Mouse (Mus musculus): ENCODE results near the gene Tnni3k. TPM values are rescaled to one million over a fixed set of nuclear protein-coding genes. Genes with fewer than 3 reads are reported as not detected.
"Not testable (repeated sequence)": the region's sequence is repeated elsewhere in the genome, so short reads cannot be mapped to it uniquely, and the experiment has no call there.

Gene Tnni3k
- polyA plus RNA-seq, 1 experiment from 2014 or later = 0.05 TPM

DNA sequence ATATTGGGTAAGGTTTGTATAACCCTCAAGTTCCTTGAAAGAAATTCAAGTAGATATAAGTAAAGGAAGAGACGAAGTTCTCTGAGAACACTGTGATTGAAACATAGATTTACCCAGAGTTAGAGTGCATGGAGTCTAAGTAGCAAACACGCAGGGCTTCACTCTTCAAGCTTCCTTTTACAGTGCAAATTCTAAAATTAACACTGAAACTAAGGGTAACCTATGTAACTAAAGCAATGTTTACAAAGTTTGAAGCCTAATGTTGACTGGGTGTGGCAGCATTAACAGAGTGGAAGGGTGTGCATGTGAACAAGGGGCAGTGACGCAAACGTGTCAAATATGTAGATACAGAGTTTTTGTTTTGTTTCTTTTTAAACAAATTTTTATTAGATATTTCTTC lies 186.4 kb downstream of the Tnni3k start:
- 90% methylated on average over 4 of the region's 4 CpGs for WGBS
- Histone ChIP-seq H3K27me3 (no peaks in the 10 kb centered on the region), H3K36me3 (no peaks in the 10 kb centered on the region), H3K9ac (no peak overlapping the region), H3K9me3 (no peaks in the 10 kb centered on the region), H3K4me2 (no peak overlapping the region), H3K4me3 (no peak overlapping the region), H3K27ac (replicated peaks) (no peak overlapping the region), H3K4me1 (replicated peaks) (no peaks in the 10 kb centered on the region)
- no peak for ATAC-seq (ENCODE audit: low FRiP score, low read depth)

DNA sequence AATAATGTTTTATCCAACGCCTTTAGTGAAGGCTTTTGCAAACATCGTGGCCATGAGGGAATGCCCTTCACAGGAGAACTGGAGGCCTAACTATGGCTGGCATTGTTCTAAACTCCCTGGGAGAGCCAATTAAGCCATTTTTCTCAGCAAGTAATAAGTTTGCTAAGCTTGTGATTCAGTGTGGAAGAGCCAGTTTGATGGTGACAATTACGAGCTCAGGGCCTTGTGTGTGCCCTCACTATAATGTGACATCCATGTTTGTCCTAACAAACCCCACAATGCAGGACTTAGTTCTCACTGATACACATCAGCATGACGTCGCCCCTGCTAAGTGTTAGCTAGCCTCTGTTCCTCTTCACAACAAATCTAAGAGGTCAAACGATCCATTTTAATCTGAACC lies 193.3 kb downstream of the Tnni3k start:
- Histone ChIP-seq H3K36me3 (no peaks in the 10 kb centered on the region), H3K27me3 (no peaks in the 10 kb centered on the region), H3K9me3 (no peaks in the 10 kb centered on the region), H3K4me1 (replicated peaks) (no peaks in the 10 kb centered on the region), H3K9ac (no peak overlapping the region), H3K27ac (replicated peaks) (no peak overlapping the region), H3K4me3 (no peak overlapping the region), H3K4me2 (no peak overlapping the region)
- no peak for ATAC-seq (ENCODE audit: low FRiP score, low read depth)
- WGBS = 77% methylated on average over 6 of the region's 6 CpGs

DNA sequence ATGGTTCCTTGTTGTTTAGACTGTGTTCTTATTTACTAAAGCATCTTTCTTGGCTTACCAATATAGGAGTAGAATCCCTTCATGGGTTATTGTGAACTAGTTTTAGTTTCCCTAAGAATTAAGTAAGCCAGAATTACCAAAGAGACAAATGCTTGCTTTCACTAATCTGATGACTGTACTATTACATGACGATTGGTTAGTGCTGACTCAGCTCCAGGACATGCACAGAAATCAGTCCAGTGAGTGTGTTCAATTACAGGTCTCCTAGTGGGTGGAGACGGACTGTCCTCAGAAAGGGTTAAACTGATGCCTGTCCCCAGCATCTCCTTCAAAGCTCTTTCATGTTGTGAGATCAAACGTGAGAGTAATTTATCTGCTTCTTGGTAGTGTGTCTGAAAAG lies 195.5 kb downstream of the Tnni3k start:
- no peak for ATAC-seq (ENCODE audit: low FRiP score, low read depth)
- 63% methylated on average over 3 of the region's 3 CpGs for WGBS
- no peaks in the 10 kb centered on the region for H3K27me3 ChIP-seq
- no peak overlapping the region for H3K27ac ChIP-seq (replicated peaks)
- no peaks in the 10 kb centered on the region for H3K9me3 ChIP-seq
- no peak overlapping the region for H3K4me3 ChIP-seq
- no peaks in the 10 kb centered on the region for H3K36me3 ChIP-seq
- H3K4me1 ChIP-seq (replicated peaks) = no peaks in the 10 kb centered on the region
- no peak overlapping the region for H3K4me2 ChIP-seq
- no peak overlapping the region for H3K9ac ChIP-seq

DNA sequence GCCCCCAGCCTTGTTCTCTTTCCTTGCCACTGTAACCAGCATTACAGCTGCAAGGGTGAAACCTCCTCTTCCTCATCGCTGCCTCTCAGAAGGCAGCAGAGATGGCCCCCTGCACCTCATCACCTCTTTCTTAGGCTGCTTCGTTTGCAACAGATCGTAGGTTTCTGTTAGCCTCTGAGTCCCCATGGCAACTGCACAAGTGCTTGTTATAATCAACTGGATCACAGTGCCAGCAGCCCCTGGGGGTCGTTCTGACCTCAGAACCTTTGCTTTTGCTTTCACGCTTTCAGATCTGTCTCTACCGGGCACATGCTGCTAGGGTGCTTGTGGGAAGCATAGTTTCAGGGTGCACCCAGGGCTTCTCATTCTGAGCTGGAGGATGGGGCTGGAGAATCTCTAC lies 201.9 kb downstream of the Tnni3k start:
- no peaks in the 10 kb centered on the region for H3K9me3 ChIP-seq
- peaks cover 9% of the 10 kb centered on the region for H3K4me1 ChIP-seq (replicated peaks)
- 17% methylated on average over 6 of the region's 6 CpGs for WGBS
- no peaks in the 10 kb centered on the region for H3K27me3 ChIP-seq
- no peaks in the 10 kb centered on the region for H3K36me3 ChIP-seq
- no peak overlapping the region for H3K4me2 ChIP-seq
- H3K4me3 ChIP-seq = no peak overlapping the region
- H3K27ac ChIP-seq (replicated peaks) = no peak overlapping the region
- H3K9ac ChIP-seq = no peak overlapping the region
- ATAC-seq (ENCODE audit: low FRiP score, low read depth) = no peak; the same call in 1 of the 2 replicates

DNA sequence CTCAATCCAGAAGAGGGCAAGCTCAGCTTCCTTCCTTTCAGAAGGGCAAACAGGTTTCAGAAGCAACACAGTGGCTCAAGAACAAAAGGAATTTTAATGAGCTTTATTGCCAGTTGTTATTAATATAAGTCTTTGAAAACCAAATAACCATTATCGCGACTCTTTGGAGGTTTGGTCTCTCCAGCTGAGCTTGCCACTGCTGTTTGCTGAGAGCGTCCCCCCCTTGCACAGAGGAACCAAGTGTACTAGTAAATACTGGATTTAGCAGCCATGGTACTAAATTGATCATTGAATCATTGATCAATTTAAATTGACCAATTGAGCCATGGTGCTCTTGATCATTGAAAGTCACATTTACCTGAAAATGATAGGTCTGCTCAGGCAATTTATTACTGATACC lies 202.9 kb downstream of the Tnni3k start:
- Histone ChIP-seq H3K4me1 (replicated peaks) (peaks cover 9% of the 10 kb centered on the region), H3K9ac (no peak overlapping the region), H3K27ac (replicated peaks) (no peak overlapping the region), H3K4me2 (no peak overlapping the region), H3K4me3 (no peak overlapping the region), H3K27me3 (no peaks in the 10 kb centered on the region), H3K9me3 (no peaks in the 10 kb centered on the region), H3K36me3 (no peaks in the 10 kb centered on the region)
- WGBS = 56% methylated on average over 3 of the region's 3 CpGs
- ATAC-seq (ENCODE audit: low FRiP score, low read depth) = no peak

DNA sequence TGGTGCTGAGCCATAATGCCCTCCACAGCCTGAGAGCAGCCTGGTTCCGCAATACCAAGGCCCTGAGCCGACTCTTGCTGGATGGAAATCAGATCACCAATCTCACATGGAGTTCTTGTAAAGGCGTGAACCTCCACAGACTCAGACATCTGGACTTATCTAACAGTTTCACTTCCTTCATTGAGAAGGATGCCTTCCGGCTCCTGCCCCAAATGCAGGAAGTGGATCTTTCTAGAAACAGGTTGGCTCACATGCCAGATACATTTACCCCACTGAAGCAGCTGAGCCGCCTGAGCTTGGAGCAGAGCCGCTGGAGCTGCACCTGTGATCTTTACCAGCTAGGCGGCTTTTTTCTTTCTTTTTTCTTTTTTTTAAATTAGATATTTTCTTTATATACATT lies 213.0 kb downstream of the Tnni3k start:
- no peaks in the 10 kb centered on the region for H3K9me3 ChIP-seq
- no peak overlapping the region for H3K4me2 ChIP-seq
- no peak for ATAC-seq (ENCODE audit: low FRiP score, low read depth)
- no peaks in the 10 kb centered on the region for H3K27me3 ChIP-seq
- peaks cover 7% of the 10 kb centered on the region; the same call in 1 of the 2 replicates for H3K4me1 ChIP-seq (replicated peaks)
- no peak overlapping the region for H3K4me3 ChIP-seq
- H3K9ac ChIP-seq = no peak overlapping the region
- H3K36me3 ChIP-seq = no peaks in the 10 kb centered on the region
- H3K27ac ChIP-seq (replicated peaks) = no peak overlapping the region
- 95% methylated on average over 7 of the region's 7 CpGs for WGBS

DNA sequence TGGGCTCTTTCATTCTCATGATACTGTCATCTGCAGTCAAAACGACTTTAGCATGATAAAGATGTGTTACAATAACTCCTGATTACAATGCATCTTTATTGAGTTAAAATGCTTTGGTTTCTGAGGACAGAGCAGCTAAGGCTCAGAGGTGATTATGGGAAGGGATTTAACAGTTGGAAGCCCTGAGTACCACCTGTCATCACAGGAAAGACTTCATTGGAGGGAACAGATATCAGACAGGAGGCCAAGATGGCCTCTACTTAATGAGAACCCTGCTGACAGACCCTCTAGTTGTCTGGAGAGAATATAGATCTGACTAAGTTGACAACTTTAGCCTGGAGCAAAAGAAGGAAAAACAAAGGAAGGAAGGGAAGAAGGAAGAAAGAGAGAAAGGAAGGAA lies 214.1 kb downstream of the Tnni3k start:
- Histone ChIP-seq H3K27me3 (no peaks in the 10 kb centered on the region), H3K9me3 (no peaks in the 10 kb centered on the region), H3K36me3 (no peaks in the 10 kb centered on the region), H3K27ac (replicated peaks) (no peak overlapping the region), H3K9ac (no peak overlapping the region), H3K4me3 (no peak overlapping the region), H3K4me1 (replicated peaks) (peaks cover 7% of the 10 kb centered on the region; the same call in 1 of the 2 replicates), H3K4me2 (no peak overlapping the region)
- WGBS = 20% methylated on average over 1 of the region's 1 CpGs
- ATAC-seq (ENCODE audit: low FRiP score, low read depth) = no peak

DNA sequence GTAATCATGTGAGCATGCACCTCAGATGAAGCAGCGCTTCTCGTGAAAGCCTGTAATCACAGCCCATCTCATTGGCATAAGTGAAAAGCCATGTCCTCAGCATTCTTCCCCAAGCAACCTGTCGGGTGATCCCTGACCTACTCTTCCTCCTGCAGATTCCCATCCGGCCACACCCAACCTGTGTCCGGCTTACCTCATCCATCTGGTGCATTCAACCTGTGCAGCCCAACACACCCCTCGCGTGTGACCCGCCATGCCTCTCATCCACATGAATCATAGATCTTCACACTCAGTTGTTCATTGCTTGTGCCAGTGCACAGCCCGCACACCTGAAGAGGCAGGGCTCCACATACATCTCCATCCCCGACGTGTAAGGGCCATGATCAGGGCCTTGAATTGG lies 217.3 kb downstream of the Tnni3k start:
- H3K9me3 ChIP-seq = no peaks in the 10 kb centered on the region
- WGBS = 94% methylated on average over 11 of the region's 11 CpGs
- no peak overlapping the region for H3K4me2 ChIP-seq
- H3K4me3 ChIP-seq = no peak overlapping the region
- no peaks in the 10 kb centered on the region for H3K36me3 ChIP-seq
- no peak overlapping the region for H3K27ac ChIP-seq (replicated peaks)
- no peak for ATAC-seq (ENCODE audit: low FRiP score, low read depth)
- H3K27me3 ChIP-seq = no peaks in the 10 kb centered on the region
- H3K9ac ChIP-seq = no peak overlapping the region
- H3K4me1 ChIP-seq (replicated peaks) = peaks cover 10% of the 10 kb centered on the region; the same call in 1 of the 2 replicates

DNA sequence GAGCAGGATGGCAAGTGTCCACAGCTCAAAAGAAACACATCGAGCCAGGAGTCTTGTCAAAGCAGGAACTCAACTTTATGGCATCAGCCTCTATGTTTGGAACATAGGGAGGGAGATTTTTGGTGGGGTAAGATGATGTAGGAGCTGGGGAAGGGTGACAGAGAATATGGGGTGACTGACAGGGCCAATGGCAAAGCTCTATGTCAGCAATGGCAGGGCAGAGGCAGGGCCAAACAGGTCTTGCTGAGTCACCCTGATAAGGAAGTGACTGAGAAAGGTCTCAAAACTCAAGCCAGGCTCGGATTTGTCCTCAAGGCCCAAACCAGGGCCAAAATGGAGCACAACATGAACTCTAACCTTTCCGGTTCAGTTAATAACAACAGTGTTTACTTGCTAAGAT lies 219.1 kb downstream of the Tnni3k start:
- Histone ChIP-seq H3K9me3 (no peaks in the 10 kb centered on the region), H3K4me1 (replicated peaks) (peaks cover 10% of the 10 kb centered on the region; the same call in 1 of the 2 replicates), H3K9ac (no peak overlapping the region), H3K36me3 (no peaks in the 10 kb centered on the region), H3K4me3 (no peak overlapping the region), H3K27ac (replicated peaks) (no peak overlapping the region), H3K4me2 (no peak overlapping the region), H3K27me3 (no peaks in the 10 kb centered on the region)
- no peak for ATAC-seq (ENCODE audit: low FRiP score, low read depth)
- 83% methylated on average over 3 of the region's 3 CpGs for WGBS

DNA sequence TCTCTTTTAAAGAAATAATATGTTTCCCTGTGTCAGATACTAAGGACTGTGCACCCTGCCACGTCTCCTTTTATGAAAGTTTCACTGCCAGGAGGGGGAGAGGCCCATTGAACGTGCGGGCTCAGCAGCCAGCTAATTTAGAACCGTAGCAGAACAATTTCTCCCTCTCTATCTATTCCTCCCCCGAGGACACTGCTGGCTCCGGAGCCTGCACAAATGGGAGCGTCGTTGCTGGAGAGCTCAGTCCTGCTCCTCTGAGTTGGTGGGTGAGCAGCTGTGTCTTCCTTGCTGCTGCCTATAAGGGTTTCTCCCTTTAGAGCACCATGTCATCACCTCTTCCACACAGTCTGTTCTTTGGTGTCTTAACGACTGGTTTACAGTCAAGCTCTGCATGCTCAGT lies 220.8 kb downstream of the Tnni3k start:
- peak; percentile 63; the same call in 1 of the 2 replicates for ATAC-seq (ENCODE audit: low FRiP score, low read depth)
- H3K4me2 ChIP-seq = no peak overlapping the region
- H3K9ac ChIP-seq = no peak overlapping the region
- H3K27me3 ChIP-seq = no peaks in the 10 kb centered on the region
- no peaks in the 10 kb centered on the region for H3K9me3 ChIP-seq
- no peak overlapping the region for H3K27ac ChIP-seq (replicated peaks)
- no peaks in the 10 kb centered on the region for H3K36me3 ChIP-seq
- 42% methylated on average over 9 of the region's 9 CpGs for WGBS
- H3K4me3 ChIP-seq = no peak overlapping the region
- 0 out of 2 replicates have a peak, but pooled peaks cover 3% of the 10 kb centered on the region for H3K4me1 ChIP-seq (replicated peaks)

DNA sequence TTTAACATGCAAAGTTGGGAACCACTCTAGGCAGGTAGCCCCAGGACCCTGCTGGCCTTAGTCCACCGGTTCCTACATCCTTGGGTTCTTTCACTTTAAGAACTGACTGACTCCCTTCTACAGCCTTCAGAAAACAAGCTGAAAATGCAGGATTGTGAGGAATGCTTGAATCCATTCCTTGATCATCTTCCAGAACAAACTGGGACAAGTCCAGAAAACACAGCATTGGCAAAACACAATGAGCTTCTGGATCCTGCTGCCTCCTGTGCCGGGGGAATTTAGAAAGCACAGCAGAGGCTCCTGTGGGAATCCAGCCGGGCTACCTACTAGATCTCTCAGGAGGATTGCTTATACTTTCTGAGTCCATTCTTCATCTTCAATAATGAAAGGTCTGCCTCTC lies 229.5 kb downstream of the Tnni3k start:
- no peak overlapping the region for H3K27ac ChIP-seq (replicated peaks)
- no peak for ATAC-seq (ENCODE audit: low FRiP score, low read depth)
- no peak overlapping the region for H3K4me3 ChIP-seq
- no peaks in the 10 kb centered on the region for H3K4me1 ChIP-seq (replicated peaks)
- no peak overlapping the region for H3K4me2 ChIP-seq
- H3K9ac ChIP-seq = no peak overlapping the region
- 77% methylated on average over 3 of the region's 3 CpGs for WGBS
- H3K9me3 ChIP-seq = no peaks in the 10 kb centered on the region
- H3K27me3 ChIP-seq = no peaks in the 10 kb centered on the region
- no peaks in the 10 kb centered on the region for H3K36me3 ChIP-seq

DNA sequence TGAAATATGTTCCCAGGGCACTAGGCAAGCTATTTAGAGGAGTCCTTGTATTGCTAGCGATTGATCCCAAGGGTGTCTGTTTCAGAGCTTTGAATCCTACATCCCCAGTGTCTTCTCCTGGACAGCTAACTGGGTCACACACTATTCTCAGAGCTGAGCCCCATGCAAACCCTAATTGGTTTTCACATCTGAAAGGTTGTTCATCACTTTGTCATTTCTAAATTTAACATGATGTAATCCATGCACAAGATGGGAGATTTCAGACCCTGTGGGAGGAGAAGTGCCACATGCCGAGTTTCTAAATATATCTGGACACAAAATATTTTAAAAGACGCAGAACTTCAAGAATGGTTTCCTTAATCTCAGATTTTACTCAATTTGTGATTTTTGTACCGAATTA lies 230.5 kb downstream of the Tnni3k start:
- Histone ChIP-seq H3K36me3 (no peaks in the 10 kb centered on the region), H3K27me3 (no peaks in the 10 kb centered on the region), H3K4me2 (no peak overlapping the region), H3K4me3 (no peak overlapping the region), H3K9me3 (no peaks in the 10 kb centered on the region), H3K9ac (no peak overlapping the region), H3K4me1 (replicated peaks) (no peaks in the 10 kb centered on the region), H3K27ac (replicated peaks) (no peak overlapping the region)
- WGBS = 87% methylated on average over 4 of the region's 4 CpGs
- no peak for ATAC-seq (ENCODE audit: low FRiP score, low read depth)

DNA sequence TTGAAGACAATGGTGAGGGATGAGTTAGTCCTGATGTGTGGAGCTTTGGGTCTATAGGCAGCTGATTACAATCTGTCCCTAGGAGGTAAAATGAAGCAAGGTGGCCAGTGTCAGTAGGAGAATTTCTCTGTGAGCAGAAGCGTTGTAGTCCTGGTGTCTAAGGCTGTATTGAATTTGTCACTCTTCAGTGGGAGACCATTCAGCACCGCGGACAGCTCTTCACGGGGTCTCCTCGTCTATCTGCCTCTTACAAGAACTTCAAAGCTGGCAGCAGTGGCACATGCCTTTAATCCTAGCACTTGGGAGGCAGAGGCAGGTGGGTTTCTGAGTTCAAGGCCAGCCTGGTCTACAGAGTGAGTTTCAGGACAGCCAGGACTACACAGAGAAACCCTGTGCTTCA lies 235.5 kb downstream of the Tnni3k start:
- not testable (repeated sequence) for H3K9ac ChIP-seq; ATAC-seq (ENCODE audit: low FRiP score, low read depth); H3K27me3 ChIP-seq; H3K9me3 ChIP-seq; H3K4me2 ChIP-seq; H3K4me3 ChIP-seq; H3K27ac ChIP-seq (replicated peaks); H3K36me3 ChIP-seq
- 18% methylated on average over 5 of the region's 5 CpGs for WGBS
- H3K4me1 ChIP-seq (replicated peaks) = peaks cover 24% of the 10 kb centered on the region
